Mouse (Mus musculus) neural tube, embryonic 15.5 days (tissue): ENCODE results near the gene Phf13. TPM values are rescaled to one million over a fixed set of nuclear protein-coding genes. Genes with fewer than 3 reads are reported as not detected.

Experiments
- ATAC-seq: fragments of 200-750 bp; cut with Nextera tagmentation; 2 replicates; pipeline ENCODE4 v1.8.0; 2017; ENCODE audit warnings: mild to moderate bottlenecking, moderate TSS enrichment, moderate library complexity; ENCODE audit not compliant: low FRiP score
- H3K27ac ChIP-seq: fragments of 300-500 bp; sonication (generic); replicated peaks from 2 replicates; pipeline ENCODE4 v1.5.1; 2015; ENCODE audit warnings: mild to moderate bottlenecking, inconsistent platforms
- H3K27me3 ChIP-seq: fragments of 300-500 bp; sonication (generic); replicated peaks from 2 replicates; pipeline ENCODE4 v1.6.1; 2015; ENCODE audit warnings: inconsistent platforms
- H3K36me3 ChIP-seq: fragments of 300-500 bp; sonication (generic); 2 replicates; pipeline ENCODE4 v1.6.1; 2015; ENCODE audit warnings: inconsistent platforms
- H3K4me1 ChIP-seq: fragments of 300-500 bp; sonication (generic); 2 replicates; pipeline ENCODE4 v1.6.1; 2015; ENCODE audit warnings: inconsistent platforms
- H3K4me2 ChIP-seq: fragments of 300-500 bp; sonication (generic); 2 replicates; pipeline ENCODE4 v1.6.1; 2015; ENCODE audit warnings: inconsistent platforms, mild to moderate bottlenecking, moderate library complexity
- H3K4me3 ChIP-seq: fragments of 300-500 bp; sonication (generic); replicated peaks from 2 replicates; pipeline ENCODE4 v1.5.1; 2015; ENCODE audit warnings: mild to moderate bottlenecking, inconsistent platforms
- H3K9ac ChIP-seq: fragments of 300-500 bp; sonication (generic); replicated peaks from 2 replicates; pipeline ENCODE4 v1.6.1; 2015; ENCODE audit warnings: mild to moderate bottlenecking, inconsistent platforms
- H3K9me3 ChIP-seq: fragments of 300-500 bp; sonication (generic); replicated peaks from 2 replicates; pipeline ENCODE4 v1.6.1; 2016; ENCODE audit warnings: inconsistent platforms
- WGBS: fragments of 180-500 bp; shearing (Covaris S2); methylation state at CpG from one replicate; pipeline ENCODE4 v1.1.7; 2015; ENCODE audit warnings: mixed read lengths; 5-methylcytosine and 5-hydroxymethylcytosine counted together
- polyA plus RNA-seq: library from polyadenylated mRNA; unstranded; fragments of >200 nt; fragmentation: Nextera tagmentation; extraction: Ambion mirVana; gene quantifications from 2 replicates; pipeline ENCODE4 v1.2.1, GENCODE M21; 2015

The Phf13 gene
- polyA plus RNA-seq, 1 experiment from 2014 or later = 21.3 TPM

GRCm38 (mm10) chr4:152029087-152029486 is 33.0 kb upstream of the Phf13 start:
- H3K4me2 ChIP-seq = peak overlapping the region; percentile 99
- 44% methylated on average over 5 of the region's 5 CpGs for WGBS
- no peak for ATAC-seq
- no peak overlapping the region for H3K27ac ChIP-seq
- H3K27me3 ChIP-seq = 0 out of 2 replicates have a peak, but pooled peaks cover 3% of the 10 kb centered on the region
- H3K4me3 ChIP-seq = peak overlapping the region; percentile 82
- no peaks in the 10 kb centered on the region for H3K9me3 ChIP-seq
- no peak overlapping the region for H3K9ac ChIP-seq
- H3K4me1 ChIP-seq = peaks cover 52% of the 10 kb centered on the region
- H3K36me3 ChIP-seq = 0 out of 2 replicates have a peak, but pooled peaks cover 2% of the 10 kb centered on the region

DNA sequence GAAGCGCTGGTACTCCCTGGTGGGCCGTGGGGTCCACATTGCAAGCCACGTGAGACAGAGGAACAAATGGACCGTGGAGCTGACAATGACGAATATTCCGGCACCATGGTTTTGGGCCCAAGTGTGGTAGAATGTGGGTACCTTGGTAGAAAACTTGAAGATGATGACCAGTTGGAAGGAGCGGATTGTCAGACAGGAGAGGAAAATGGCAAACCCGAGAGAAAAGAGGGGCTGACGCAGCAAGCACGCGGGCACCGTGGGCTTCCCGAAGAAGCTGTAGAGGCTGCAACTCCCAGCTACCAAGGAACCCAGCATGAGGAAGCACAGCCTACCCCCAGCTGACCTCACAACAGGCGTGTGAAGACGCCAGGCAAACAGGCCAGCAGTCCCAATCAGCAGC is 32.4 kb upstream of the Phf13 start:
- H3K27me3 ChIP-seq = 0 out of 2 replicates have a peak, but pooled peaks cover 3% of the 10 kb centered on the region
- H3K9me3 ChIP-seq = no peaks in the 10 kb centered on the region
- peak overlapping the region; percentile 82 for H3K4me3 ChIP-seq
- no peak for ATAC-seq
- H3K4me1 ChIP-seq = peaks cover 59% of the 10 kb centered on the region
- H3K9ac ChIP-seq = peak overlapping the region; percentile 74; the same call in 1 of the 2 replicates
- H3K27ac ChIP-seq = 0 out of 2 replicates have a peak overlapping the region, but pooled peaks have one; percentile 82
- H3K4me2 ChIP-seq = peak overlapping the region; percentile 99
- WGBS = 63% methylated on average over 15 of the region's 15 CpGs
- peaks cover 8% of the 10 kb centered on the region for H3K36me3 ChIP-seq

DNA sequence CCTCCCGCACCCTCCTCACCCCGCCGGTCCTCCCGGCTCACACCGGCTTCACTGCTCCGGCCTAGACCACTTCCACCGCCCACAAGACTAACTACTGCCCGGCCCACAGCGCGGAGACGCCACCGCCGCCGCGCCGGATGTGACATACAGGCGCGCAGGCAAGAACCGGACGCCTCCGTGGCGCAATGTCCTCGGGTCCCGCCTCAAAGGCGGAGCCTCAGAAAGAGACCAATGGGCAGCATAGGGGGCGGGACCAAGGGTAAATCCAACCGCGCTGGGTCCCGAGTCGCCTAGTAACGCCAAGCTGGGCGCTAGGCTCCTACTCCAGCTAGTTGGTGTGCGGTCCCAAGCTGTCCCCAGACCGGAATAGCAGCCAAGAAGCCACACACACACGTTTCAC is 31.5 kb upstream of the Phf13 start, which contains the start of gene Zbtb48:
Zbtb48 (minus strand) TSS at position 148 of the 400 bp plus-strand sequence.
- Histone ChIP-seq H3K4me1 (peaks cover 65% of the 10 kb centered on the region), H3K4me3 (peak within 1 kb of the TSS; percentile 82)
- under 1% methylated on average over 34 of the region's 35 CpGs for WGBS

GRCm38 (mm10) chr4:152026751-152027508 is 30.9 kb upstream of the Phf13 start:
- peak overlapping the region; percentile 80 for H3K27ac ChIP-seq
- peaks cover 65% of the 10 kb centered on the region for H3K4me1 ChIP-seq
- peak overlapping the region; percentile 82 for H3K4me3 ChIP-seq
- H3K9me3 ChIP-seq = no peaks in the 10 kb centered on the region
- ATAC-seq = peak; percentile 64
- peak overlapping the region; percentile 74 for H3K9ac ChIP-seq
- WGBS = 3% methylated on average over 41 of the region's 41 CpGs
- peaks cover 23% of the 10 kb centered on the region for H3K36me3 ChIP-seq
- 0 out of 2 replicates have a peak, but pooled peaks cover 3% of the 10 kb centered on the region for H3K27me3 ChIP-seq
- H3K4me2 ChIP-seq = peak overlapping the region; percentile 99

More for the DNA sequence above, 31.5 kb upstream of the Phf13 start, which contains the start of gene Zbtb48:
- ATAC-seq = peak; percentile 98
- Histone ChIP-seq H3K27ac (peak within 1 kb of the TSS; percentile 82), H3K9ac (peak within 1 kb of the TSS; percentile 74), H3K36me3 (peaks cover 17% of the 10 kb centered on the region), H3K4me2 (peak within 1 kb of the TSS; percentile 99), H3K9me3 (no peaks in the 10 kb centered on the region), H3K27me3 (0 out of 2 replicates have a peak, but pooled peaks cover 3% of the 10 kb centered on the region)

- H3K36me3 ChIP-seq = peaks cover 47% of the 10 kb centered on the region
- H3K4me1 ChIP-seq = peaks cover 58% of the 10 kb centered on the region
- H3K9me3 ChIP-seq = no peaks in the 10 kb centered on the region
- H3K27me3 ChIP-seq = no peaks in the 10 kb centered on the region
- 93% methylated on average over 11 of the region's 11 CpGs for WGBS
- no peak overlapping the region for H3K9ac ChIP-seq
- H3K4me2 ChIP-seq = no peak overlapping the region
- no peak for ATAC-seq
- H3K27ac ChIP-seq = no peak overlapping the region
- H3K4me3 ChIP-seq = no peak overlapping the region
Measured at GRCm38 (mm10) chr4:152024525-152024924, 28.5 kb upstream of the Phf13 start.

DNA sequence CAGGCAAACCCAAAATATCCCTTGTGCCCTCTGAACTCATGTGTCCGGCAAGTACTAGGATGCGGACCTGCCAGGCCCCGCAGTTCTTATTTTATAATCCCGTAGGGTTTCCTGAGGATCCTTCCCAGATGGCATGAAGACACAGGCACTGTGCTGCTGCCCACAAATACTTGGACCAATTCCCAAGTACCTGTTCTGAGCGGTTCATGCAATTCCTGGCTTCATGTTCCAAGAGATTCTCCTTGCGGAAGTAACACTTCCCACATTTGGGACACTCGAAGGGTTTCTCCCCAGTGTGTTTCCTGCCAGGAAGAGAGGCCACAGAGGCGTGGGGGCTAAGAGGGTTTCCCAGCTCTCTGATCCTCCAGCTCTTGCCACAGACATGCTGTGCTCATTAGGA is 26.4 kb upstream of the Phf13 start:
- Histone ChIP-seq H3K27me3 (no peaks in the 10 kb centered on the region), H3K27ac (no peak overlapping the region), H3K4me2 (no peak overlapping the region), H3K4me1 (peaks cover 42% of the 10 kb centered on the region), H3K36me3 (peaks cover 61% of the 10 kb centered on the region), H3K9me3 (no peaks in the 10 kb centered on the region), H3K4me3 (no peak overlapping the region), H3K9ac (no peak overlapping the region)
- ATAC-seq = no peak
- 93% methylated on average over 8 of the region's 8 CpGs for WGBS

GRCm38 (mm10) chr4:152021568-152022097 is 25.6 kb upstream of the Phf13 start:
- H3K27ac ChIP-seq = no peak overlapping the region

GRCm38 (mm10) chr4:152020024-152020423 is 24.0 kb upstream of the Phf13 start:
- 94% methylated on average over 21 of the region's 21 CpGs for WGBS
- no peak for ATAC-seq
- Histone ChIP-seq H3K4me3 (no peak overlapping the region), H3K4me2 (no peak overlapping the region), H3K27ac (no peak overlapping the region), H3K9ac (no peak overlapping the region), H3K27me3 (no peaks in the 10 kb centered on the region), H3K4me1 (peaks cover 22% of the 10 kb centered on the region), H3K9me3 (no peaks in the 10 kb centered on the region), H3K36me3 (peaks cover 74% of the 10 kb centered on the region)

More at GRCm38 (mm10) chr4:152021568-152022097, 25.6 kb upstream of the Phf13 start:
- no peak for ATAC-seq
- 80% methylated on average over 12 of the region's 12 CpGs for WGBS
- Histone ChIP-seq H3K9me3 (no peaks in the 10 kb centered on the region), H3K4me3 (no peak overlapping the region), H3K9ac (no peak overlapping the region), H3K36me3 (peaks cover 61% of the 10 kb centered on the region), H3K4me2 (no peak overlapping the region), H3K27me3 (no peaks in the 10 kb centered on the region), H3K4me1 (peaks cover 38% of the 10 kb centered on the region)

DNA sequence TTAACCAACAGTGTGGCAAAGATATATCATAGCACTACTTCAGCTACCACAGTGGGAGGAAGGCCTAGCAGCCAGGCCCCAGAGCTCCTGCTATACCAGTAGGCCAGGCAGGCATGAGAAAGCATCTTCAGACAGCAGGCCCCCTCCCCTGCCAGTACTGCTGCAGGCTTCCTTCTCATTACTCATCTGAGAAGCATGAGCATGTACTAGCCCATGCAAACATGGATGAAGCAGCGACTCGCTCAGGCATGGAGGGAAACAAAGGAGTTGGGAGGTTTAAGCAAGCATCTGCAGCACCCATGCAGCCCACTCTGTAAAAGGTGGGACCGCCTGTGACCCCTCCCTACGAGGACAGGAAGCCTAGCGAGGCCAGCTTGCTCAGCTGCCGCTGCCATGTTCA is 23.0 kb upstream of the Phf13 start:
- WGBS = 90% methylated on average over 6 of the region's 6 CpGs

DNA sequence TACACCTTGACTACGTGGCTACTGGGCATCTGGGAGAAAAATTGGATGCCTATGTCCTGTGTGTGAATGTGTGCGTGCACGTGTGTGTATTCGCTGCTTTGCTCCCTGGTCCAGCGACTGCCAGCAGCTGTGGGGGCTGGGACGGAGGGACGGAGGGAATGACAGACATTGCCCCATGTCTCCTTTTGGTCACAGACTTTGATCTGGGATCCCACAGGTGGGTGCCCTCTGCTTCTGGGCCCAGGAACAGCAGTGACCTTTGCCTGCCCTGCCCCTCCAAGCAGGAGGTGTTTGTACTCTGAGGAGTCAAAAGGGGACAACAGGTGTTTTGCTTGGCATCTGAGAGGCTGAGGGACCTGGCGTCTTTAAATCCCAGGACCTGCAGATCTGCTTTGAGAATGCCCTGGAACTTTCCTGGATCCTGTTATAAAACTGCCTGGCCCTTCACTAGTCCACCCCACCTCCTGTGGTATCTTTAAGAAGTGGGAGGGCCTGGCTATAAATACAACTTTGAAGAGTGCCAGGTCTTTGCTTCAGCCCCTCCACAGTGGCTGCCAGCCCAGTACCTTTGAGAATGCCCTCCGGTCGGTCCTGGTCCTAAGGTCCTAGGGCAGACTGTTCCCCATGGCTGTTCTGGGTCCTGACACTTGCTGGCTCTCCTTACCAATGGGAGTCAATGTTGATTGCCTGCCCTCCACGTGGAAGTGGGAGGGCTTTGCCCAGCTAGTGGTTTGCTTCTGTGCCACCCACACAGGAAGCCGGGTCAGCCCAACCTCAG is 17.2 kb upstream of the Phf13 start:
- Histone ChIP-seq H3K9ac (no peak overlapping the region), H3K9me3 (no peaks in the 10 kb centered on the region), H3K36me3 (peaks cover 36% of the 10 kb centered on the region), H3K27ac (no peak overlapping the region), H3K4me3 (no peak overlapping the region), H3K27me3 (peaks cover 17% of the 10 kb centered on the region), H3K4me1 (peaks cover 31% of the 10 kb centered on the region), H3K4me2 (no peak overlapping the region)
- WGBS = 85% methylated on average over 12 of the region's 12 CpGs
- no peak for ATAC-seq

More for the DNA sequence above, 23.0 kb upstream of the Phf13 start:
- no peak overlapping the region for H3K9ac ChIP-seq
- no peaks in the 10 kb centered on the region for H3K27me3 ChIP-seq
- H3K4me2 ChIP-seq = no peak overlapping the region
- no peak for ATAC-seq
- no peaks in the 10 kb centered on the region for H3K9me3 ChIP-seq
- peaks cover 81% of the 10 kb centered on the region for H3K36me3 ChIP-seq
- peaks cover 12% of the 10 kb centered on the region for H3K4me1 ChIP-seq
- no peak overlapping the region for H3K27ac ChIP-seq
- H3K4me3 ChIP-seq = no peak overlapping the region

DNA sequence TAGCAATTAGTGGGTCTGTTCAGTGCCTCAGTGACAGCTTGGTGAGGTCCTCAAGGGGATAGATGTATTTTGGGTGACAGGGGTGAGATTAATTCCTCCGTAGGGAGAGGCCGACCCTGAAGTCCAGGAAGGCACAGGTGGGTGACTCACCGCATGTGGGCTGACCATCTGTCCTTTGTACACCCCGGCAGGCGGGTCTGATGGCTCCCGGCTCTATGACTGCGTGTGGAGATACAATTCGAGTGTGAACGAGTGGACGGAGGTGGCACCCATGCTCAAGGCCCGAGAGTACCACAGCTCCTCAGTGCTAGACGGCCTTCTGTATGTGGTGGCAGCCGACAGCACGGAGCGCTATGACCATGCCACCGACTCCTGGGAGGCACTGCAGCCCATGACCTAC is 16.1 kb upstream of the Phf13 start:
- WGBS = 92% methylated on average over 16 of the region's 16 CpGs
- H3K4me2 ChIP-seq = no peak overlapping the region

More for the DNA sequence above, 16.1 kb upstream of the Phf13 start:
- no peak overlapping the region for H3K27ac ChIP-seq
- peaks cover 25% of the 10 kb centered on the region for H3K27me3 ChIP-seq
- no peak overlapping the region for H3K4me3 ChIP-seq
- no peaks in the 10 kb centered on the region for H3K9me3 ChIP-seq
- no peak for ATAC-seq
- peaks cover 42% of the 10 kb centered on the region for H3K4me1 ChIP-seq
- no peak overlapping the region for H3K9ac ChIP-seq
- H3K36me3 ChIP-seq = peaks cover 34% of the 10 kb centered on the region
